Mouse (Mus musculus) lung, postnatal 25 days (tissue): ENCODE measurements around the gene Lekr1.

Experiments
- DNase-seq: peaks from one replicate; pipeline ENCODE4 v3.0.0; 2022; ENCODE audit warnings: low spot score

Gene Lekr1

DNA sequence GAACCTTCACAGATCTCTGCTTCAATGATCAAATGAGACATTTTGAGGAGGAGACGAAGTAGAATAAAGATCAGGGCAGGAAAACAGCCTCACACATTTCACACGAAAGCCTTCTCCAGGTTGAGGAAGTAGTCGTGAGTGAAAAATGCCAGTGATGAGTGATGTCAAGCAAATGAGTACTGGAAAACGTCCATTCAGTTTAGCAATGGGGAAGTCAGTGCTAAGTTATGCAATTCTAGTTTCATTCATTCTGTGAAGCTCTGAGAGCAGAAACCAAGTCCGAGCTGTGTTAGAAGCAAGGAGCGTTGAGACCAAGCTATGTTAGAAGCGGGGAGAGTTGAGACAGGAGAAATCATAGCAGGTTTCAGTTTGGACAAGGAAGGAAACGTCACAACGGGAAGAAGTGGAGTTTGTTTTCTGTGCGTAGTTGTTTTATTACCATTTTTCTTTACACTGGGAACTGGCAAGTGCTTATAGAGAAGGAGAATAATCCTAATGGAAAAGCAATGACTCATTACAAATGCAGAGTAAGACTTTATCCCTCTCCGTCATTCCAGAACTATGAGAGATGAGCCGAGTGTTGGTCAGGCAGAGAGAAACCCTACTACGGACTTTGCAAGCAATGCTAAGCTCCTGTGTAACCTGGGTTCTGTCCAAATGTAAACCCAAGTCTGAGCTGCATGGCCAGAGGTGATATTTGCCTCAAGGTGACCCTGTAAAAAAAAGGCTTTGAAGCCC lies 207.2 kb downstream of the Lekr1 start:
- DNase-seq, result peak; percentile 31
